Mouse (Mus musculus): ENCODE data around the gene Hpca. TPM values are rescaled to one million over a fixed set of nuclear protein-coding genes. Genes with fewer than 3 reads are reported as not detected.

The Hpca gene
- polyA plus RNA-seq, 1 experiment from 2014 or later, result 4.9 TPM

DNA sequence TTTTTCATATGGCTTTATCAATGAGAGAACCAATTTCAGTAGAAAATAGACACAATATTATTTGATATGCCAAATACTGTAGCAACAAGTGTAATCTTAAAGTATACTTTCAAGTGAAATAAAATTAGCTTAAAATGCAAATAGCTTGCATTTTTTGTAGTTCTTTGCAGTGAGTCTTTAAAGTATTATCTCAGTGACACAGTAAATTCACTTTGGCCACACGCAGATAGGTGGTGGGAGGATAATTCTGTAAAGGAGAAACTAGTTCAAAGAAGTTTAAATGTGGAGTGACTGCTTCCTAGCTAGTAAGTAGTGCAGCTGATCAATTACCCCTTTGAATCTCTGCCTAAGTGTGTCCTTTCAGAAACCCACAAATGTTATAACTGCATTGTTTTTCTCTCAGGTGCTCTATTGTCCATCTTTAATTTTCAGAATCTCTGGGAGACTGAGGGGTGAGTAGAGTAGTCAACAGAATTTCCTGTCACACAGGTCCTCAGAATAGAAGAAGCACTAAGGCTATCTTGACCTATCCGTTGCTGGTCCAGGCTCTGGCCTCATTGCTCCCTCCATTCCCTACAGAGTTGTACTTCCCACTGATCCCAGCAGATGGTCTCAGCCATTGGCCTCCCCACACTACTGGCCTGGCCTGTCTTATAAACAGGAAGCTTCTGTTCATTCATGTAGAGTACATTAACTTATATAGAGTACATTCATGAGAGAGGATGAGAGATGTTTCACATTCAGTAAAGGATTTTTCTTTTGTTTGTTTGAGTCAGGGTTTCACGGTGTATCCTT, 59.4 kb downstream of the Hpca start:
- DNase-seq (ENCODE audit: low spot score) (no peak), ATAC-seq (ENCODE audit: low read depth) (no peak)
- Histone ChIP-seq H3K4me1 (ENCODE audit: control insufficient read depth, insufficient read depth, low read length) (peaks cover 10% of the 10 kb centered on the region), H3K4me3 (ENCODE audit: low read depth, low read length) (no peak overlapping the region), H3K9me3 (ENCODE audit: control insufficient read depth, low read length) (no peaks in the 10 kb centered on the region), H3K9ac (ENCODE audit: low read depth, low read length) (no peak overlapping the region), H3K36me3 (ENCODE audit: control insufficient read depth, insufficient read depth, low read length) (no peaks in the 10 kb centered on the region), H3K27ac (replicated peaks; ENCODE audit: low read depth, low read length) (no peak overlapping the region), H3K27me3 (replicated peaks; ENCODE audit: control insufficient read depth, insufficient read depth, low read length) (no peaks in the 10 kb centered on the region), H3K4me2 (ENCODE audit: low read depth, low read length) (no peak overlapping the region)
- WGBS, result 85% methylated on average over 3 of the region's 3 CpGs

Other genes with a start within 250 kb of the Hpca start
- gene Trim62, start 238.5 kb downstream of the Hpca start, polyA plus RNA-seq (2014; fragmentation: Nextera tagmentation; extraction: Ambion mirVana), result 8.8 and 9.2 TPM in 2 replicates
- gene Azin2, start 159.6 kb downstream of the Hpca start, polyA plus RNA-seq (2014; fragmentation: Nextera tagmentation; extraction: Ambion mirVana), result 20.0 and 27.1 TPM in 2 replicates
- gene Ak2, start 130.1 kb downstream of the Hpca start, polyA plus RNA-seq (2014; fragmentation: Nextera tagmentation; extraction: Ambion mirVana), result 135 and 142 TPM in 2 replicates
- gene Rnf19b, start 63.8 kb downstream of the Hpca start, polyA plus RNA-seq (2014; fragmentation: Nextera tagmentation; extraction: Ambion mirVana), result 9.7 and 11.3 TPM in 2 replicates
- gene Tmem54, start 16.5 kb downstream of the Hpca start, polyA plus RNA-seq (2014; fragmentation: Nextera tagmentation; extraction: Ambion mirVana), result 6.9 and 8.4 TPM in 2 replicates
- gene Fndc5, start 15.0 kb upstream of the Hpca start, polyA plus RNA-seq (2014; fragmentation: Nextera tagmentation; extraction: Ambion mirVana), result 28.4 and 29.1 TPM in 2 replicates
- 12.6 and 15.5 TPM in 2 replicates for gene S100pbp, start 67.7 kb upstream of the Hpca start, polyA plus RNA-seq (2014; fragmentation: Nextera tagmentation; extraction: Ambion mirVana)
- gene Yars, start 67.7 kb upstream of the Hpca start, polyA plus RNA-seq (2014; fragmentation: Nextera tagmentation; extraction: Ambion mirVana), result 74.9 and 78.3 TPM in 2 replicates
- gene C77080, start 139.4 kb upstream of the Hpca start, polyA plus RNA-seq (2014; fragmentation: Nextera tagmentation; extraction: Ambion mirVana), result 6.1 and 6.2 TPM in 2 replicates
- 7.9 and 11.7 TPM in 2 replicates for gene Sync, start 165.6 kb upstream of the Hpca start, polyA plus RNA-seq (2014; fragmentation: Nextera tagmentation; extraction: Ambion mirVana)
- gene Rbbp4, start 213.3 kb upstream of the Hpca start, polyA plus RNA-seq (2014; fragmentation: Nextera tagmentation; extraction: Ambion mirVana), result 304 and 320 TPM in 2 replicates
- gene Zbtb8os, start 213.7 kb upstream of the Hpca start, polyA plus RNA-seq (2014; fragmentation: Nextera tagmentation; extraction: Ambion mirVana), result 37.1 and 45.0 TPM in 2 replicates